Mouse (Mus musculus): Measurements from ENCODE around the gene Gm3015.
"Not testable (repeated sequence)": the region's sequence is repeated elsewhere in the genome, so short reads cannot be mapped to it uniquely, and the experiment has no call there.

Gene Gm3015

GRCm38 (mm10) chr14:42768721-42769120 lies at the start of gene Gm3015:
Gm3015 (minus strand) TSS chr14:42768821.
- DNase-seq (ENCODE audit: low spot score in 2 of 2) = not testable (repeated sequence)

DNA sequence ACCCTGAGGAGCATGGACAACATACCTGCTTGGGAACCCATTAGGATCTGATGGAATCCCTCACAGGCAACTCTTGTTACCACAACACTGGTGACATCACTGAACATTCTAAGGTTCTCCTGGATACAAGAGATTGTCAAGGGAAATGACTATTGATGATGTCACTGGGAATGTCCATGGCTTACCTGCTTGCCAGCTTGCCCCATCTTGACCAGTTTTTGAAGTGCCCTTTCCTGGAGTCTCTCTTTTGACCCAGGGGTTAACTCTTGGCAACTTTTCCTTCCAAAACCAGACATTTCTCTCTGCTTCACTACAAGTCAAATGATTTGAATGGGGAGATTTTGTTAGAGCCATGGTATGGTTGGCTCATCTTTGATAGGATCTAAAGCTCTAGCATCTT lies 29.3 kb upstream of the Gm3015 start, which contains the start of gene Gm10377:
TSS of gene Gm10377 (minus strand) at position 101 of the 400 bp plus-strand sequence.
- DNase-seq (ENCODE audit: low spot score in 2 of 2) = not testable (repeated sequence)
